Mouse (Mus musculus): Measurements from ENCODE around the gene Tcf7l2. TPM values are rescaled to one million over a fixed set of nuclear protein-coding genes. Genes with fewer than 3 reads are reported as not detected.

Tcf7l2 gene
- total RNA-seq, 2 experiments from 2014 or later = 15.7 to 22.7 TPM

GRCm38 (mm10) chr19:55966066-55966465 is 224.4 kb downstream of the Tcf7l2 start:
- intact Hi-C loops (cut with DNase I) = no loop called here

GRCm38 (mm10) chr19:55969929-55970531 is 228.4 kb downstream of the Tcf7l2 start:
- intact Hi-C loops (cut with DNase I) = no loop called here
- no peak for DNase-seq

More at GRCm38 (mm10) chr19:55966066-55966465, 224.4 kb downstream of the Tcf7l2 start:
- no peak for DNase-seq

GRCm38 (mm10) chr19:55976073-55976472 is 234.5 kb downstream of the Tcf7l2 start:
- no peak for DNase-seq
- intact Hi-C loops (cut with DNase I) = no loop called here

All from heart, postnatal 14 days (tissue).